Mouse (Mus musculus) frontal cortex, postnatal 14 days (tissue): Measurements from ENCODE around the gene Cd209f.
"Not testable (repeated sequence)": the region's sequence is repeated elsewhere in the genome, so short reads cannot be mapped to it uniquely, and the experiment has no call there.

Experiments
- DNase-seq, 2 experiments: peaks; one replicate each; pipeline ENCODE4 v3.0.0; 2022; ENCODE audit warnings: low spot score in 2 of 2

Gene Cd209f

DNA sequence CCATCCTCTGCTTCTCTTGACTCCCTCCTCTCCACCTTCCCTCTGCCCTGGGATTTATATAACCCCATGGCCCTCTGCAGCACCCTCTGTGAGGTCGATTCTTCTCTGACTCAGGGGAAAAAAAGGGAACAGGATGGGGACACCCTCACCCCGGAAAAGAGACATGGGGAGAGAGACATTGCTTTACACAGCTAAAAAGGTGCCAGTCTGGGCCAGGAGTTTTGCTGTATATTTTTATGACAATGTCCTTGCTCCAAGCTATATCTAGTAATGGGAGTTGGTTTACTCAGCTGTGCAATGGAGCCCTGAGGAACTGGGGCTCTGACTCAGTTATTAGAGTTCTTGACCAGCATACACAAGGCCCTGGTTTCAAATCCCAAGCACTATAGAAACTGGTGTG is at the start of gene Cd209f:
TSS of gene Cd209f (minus strand) at position 101 of the 400 bp plus-strand sequence.
- not testable (repeated sequence) for DNase-seq

- no peak for DNase-seq
These were observed 49.2 kb upstream of the Cd209f start for GRCm38 (mm10) chr8:4154878-4155277.

- DNase-seq: no peak
These were observed 41.6 kb upstream of the Cd209f start for GRCm38 (mm10) chr8:4147272-4147671.

DNA sequence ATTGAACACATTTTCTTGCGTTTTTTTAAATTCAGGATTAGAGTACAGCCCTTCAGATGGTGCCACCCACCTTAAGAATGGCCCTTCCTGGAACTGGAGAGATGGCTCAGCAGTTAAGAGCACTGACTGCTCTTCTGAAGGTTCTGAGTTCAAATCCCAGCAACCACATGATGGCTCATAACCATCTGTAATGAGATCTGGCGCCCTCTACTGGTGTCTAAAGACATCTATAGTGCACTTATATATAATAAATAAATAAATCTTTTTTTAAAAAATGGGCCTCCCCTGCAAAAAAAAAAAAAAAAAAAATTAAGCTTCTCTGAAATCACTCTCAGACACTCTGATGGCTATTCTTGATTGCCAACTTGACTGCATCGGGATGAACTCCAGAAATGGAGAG is 36.1 kb upstream of the Cd209f start:
- no peak for DNase-seq

GRCm38 (mm10) chr8:4139660-4140646 is 34.3 kb upstream of the Cd209f start:
- peak; percentile 39 to 78 for DNase-seq

DNA sequence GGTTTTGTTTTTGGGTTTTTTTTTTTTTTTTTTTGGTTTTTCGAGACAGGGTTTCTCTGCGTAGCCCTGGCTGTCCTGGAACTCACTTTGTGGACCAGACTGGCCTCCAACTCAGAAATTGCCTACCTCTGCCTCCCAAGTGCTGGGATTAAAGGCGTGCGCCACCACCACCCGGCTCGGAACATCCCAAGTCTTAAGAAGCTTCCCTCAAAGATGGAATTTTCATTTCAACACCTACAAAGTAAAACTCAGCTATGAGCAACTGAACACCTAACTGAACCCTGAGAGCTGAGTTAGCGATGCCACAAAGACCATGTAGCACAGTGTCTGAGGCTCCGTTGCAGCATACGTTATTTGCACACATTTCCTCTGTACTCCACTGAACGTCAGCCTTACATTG is 28.2 kb upstream of the Cd209f start, which contains the start of gene Cd209g:
TSS of gene Cd209g (plus strand) at position 301 of the 400 bp plus-strand sequence.
- DNase-seq: no peak

DNA sequence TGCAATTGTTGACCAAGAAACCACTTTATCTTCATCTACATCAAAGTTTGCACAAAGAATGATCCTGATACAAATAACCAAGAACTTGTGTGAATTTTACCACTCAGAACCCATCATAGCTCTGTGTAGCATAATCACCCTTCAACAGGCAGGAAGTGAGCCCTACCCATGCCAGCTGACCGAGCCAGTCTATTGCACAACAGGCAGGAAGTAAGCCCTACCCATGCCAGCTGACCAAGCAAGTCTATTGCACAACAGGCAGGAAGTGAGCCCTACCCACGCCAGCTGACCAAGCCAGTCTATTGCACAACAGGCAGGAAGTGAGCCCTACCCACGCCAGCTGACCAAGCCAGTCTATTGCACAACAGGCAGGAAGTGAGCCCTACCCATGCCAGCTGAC is 17.1 kb downstream of the Cd209f start:
- DNase-seq: not testable (repeated sequence)

DNA sequence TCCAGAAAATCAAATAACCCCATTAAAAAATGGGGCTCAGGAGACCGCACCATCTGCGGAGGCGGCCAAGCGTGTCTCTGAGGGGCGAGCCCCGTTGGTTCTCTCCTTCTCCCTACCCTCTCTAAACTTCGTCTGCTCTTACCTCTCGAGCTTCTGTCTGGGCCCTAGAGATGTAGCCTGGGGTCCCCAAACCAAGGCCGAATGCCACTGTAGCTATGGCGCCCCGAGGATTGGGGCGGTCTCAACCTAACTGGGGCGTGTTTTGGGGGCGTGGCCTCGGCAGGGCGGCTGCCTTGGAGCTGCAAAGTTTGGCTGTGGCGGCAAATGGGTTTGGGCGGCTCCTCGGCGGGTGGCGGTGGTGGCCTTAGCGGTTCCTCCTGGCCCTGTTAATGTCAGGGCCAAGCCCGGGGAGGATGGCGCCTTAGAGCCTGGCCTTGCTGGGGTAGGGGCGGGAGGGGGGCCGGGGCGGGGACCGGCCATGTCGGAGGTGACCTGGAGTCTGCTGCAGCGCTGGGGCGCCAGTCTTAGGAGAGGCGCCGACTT is 18.4 kb downstream of the Cd209f start:
- DNase-seq: not testable (repeated sequence)
